Mouse (Mus musculus): ENCODE data around the gene Gna15. TPM values are rescaled to one million over a fixed set of nuclear protein-coding genes. Genes with fewer than 3 reads are reported as not detected.

The Gna15 gene
- polyA plus RNA-seq, 2 experiments: 3.2 to 4.6 TPM

- no peak for DNase-seq (ENCODE audit: low read depth in 3 of 3, low spot score in 3 of 3)
- no peaks in the 10 kb centered on the region for H3K4me1 ChIP-seq (replicated peaks; ENCODE audit: control insufficient read depth in 2 of 2, insufficient read depth in 2 of 2, low read length in 1 of 2)
- WGBS (ENCODE audit: insufficient replicate concordance): 69% methylated on average over 15 of the region's 15 CpGs
Observed at GRCm38 (mm10) chr10:81505016-81505664, 18.9 kb downstream of the Gna15 start.

GRCm38 (mm10) chr10:81502658-81503057, 21.4 kb downstream of the Gna15 start:
- H3K4me2 ChIP-seq (ENCODE audit: low read depth): peak overlapping the region; percentile 56
- H3K9me3 ChIP-seq (ENCODE audit: control insufficient read depth, low read length): no peaks in the 10 kb centered on the region
- H3K27me3 ChIP-seq (ENCODE audit: control insufficient read depth, insufficient read depth, low read length): no peaks in the 10 kb centered on the region
- WGBS (ENCODE audit: insufficient replicate concordance): 13% methylated on average over 36 of the region's 36 CpGs
- no peak for TF ChIP-seq EP300 (IDR thresholded peaks at IDR 0.05; ENCODE audit: low read depth)
- TF ChIP-seq CTCF (IDR thresholded peaks at IDR 0.05; ENCODE audit: low read depth): peak; percentile 100
- DNase-seq (ENCODE audit: low read depth in 3 of 3, low spot score in 3 of 3): no peak
- no peak overlapping the region for H3K9ac ChIP-seq (replicated peaks)
- no peak overlapping the region for H3K27ac ChIP-seq
- peak; percentile 19; the same call in 1 of the 2 replicates for ATAC-seq (ENCODE audit: insufficient read depth)
- peaks cover 4 to 7% of the 10 kb centered on the region in 2 experiments for H3K4me1 ChIP-seq (replicated peaks; ENCODE audit: control insufficient read depth in 2 of 2, insufficient read depth in 2 of 2, low read length in 1 of 2)
- H3K4me3 ChIP-seq (ENCODE audit: insufficient read depth in 1 of 2, low read depth in 2 of 2, low read length in 2 of 2): peak overlapping the region in 1 of 2 experiments; percentile 23; a peak in 2 of 4 replicates
- no peaks in the 10 kb centered on the region for H3K36me3 ChIP-seq (replicated peaks; ENCODE audit: control insufficient read depth, insufficient read depth, low read depth)

More at GRCm38 (mm10) chr10:81505016-81505664, 18.9 kb downstream of the Gna15 start:
- Histone ChIP-seq H3K4me3 (ENCODE audit: insufficient read depth in 1 of 2, low read depth in 2 of 2, low read length in 2 of 2) (no peak overlapping the region), H3K4me2 (ENCODE audit: low read depth) (no peak overlapping the region), H3K27me3 (ENCODE audit: control insufficient read depth, insufficient read depth, low read length) (no peaks in the 10 kb centered on the region), H3K9ac (replicated peaks) (no peak overlapping the region), H3K36me3 (replicated peaks; ENCODE audit: control insufficient read depth, insufficient read depth, low read depth) (no peaks in the 10 kb centered on the region), H3K9me3 (ENCODE audit: control insufficient read depth, low read length) (no peaks in the 10 kb centered on the region), H3K27ac (no peak overlapping the region)
- no peak for ATAC-seq (ENCODE audit: insufficient read depth)
- TF ChIP-seq CTCF (IDR thresholded peaks at IDR 0.05; ENCODE audit: low read depth) (no peak), EP300 (IDR thresholded peaks at IDR 0.05; ENCODE audit: low read depth) (no peak)

- ATAC-seq (ENCODE audit: insufficient read depth) (no peak), DNase-seq (ENCODE audit: low read depth in 3 of 3, low spot score in 3 of 3) (no peak)
- TF ChIP-seq EP300 (IDR thresholded peaks at IDR 0.05; ENCODE audit: low read depth) (no peak), CTCF (IDR thresholded peaks at IDR 0.05; ENCODE audit: low read depth) (no peak)
- H3K27me3 ChIP-seq (ENCODE audit: control insufficient read depth, insufficient read depth, low read length): no peaks in the 10 kb centered on the region
- H3K4me1 ChIP-seq (replicated peaks; ENCODE audit: control insufficient read depth in 2 of 2, insufficient read depth in 2 of 2, low read length in 1 of 2): peaks cover 5 to 11% of the 10 kb centered on the region in 2 experiments
- no peak overlapping the region for H3K9ac ChIP-seq (replicated peaks)
- no peak overlapping the region for H3K4me3 ChIP-seq (ENCODE audit: insufficient read depth in 1 of 2, low read depth in 2 of 2, low read length in 2 of 2)
- no peak overlapping the region for H3K27ac ChIP-seq
- no peaks in the 10 kb centered on the region for H3K36me3 ChIP-seq (replicated peaks; ENCODE audit: control insufficient read depth, insufficient read depth, low read depth)
- H3K9me3 ChIP-seq (ENCODE audit: control insufficient read depth, low read length): no peaks in the 10 kb centered on the region
- 60% methylated on average over 5 of the region's 5 CpGs for WGBS (ENCODE audit: insufficient replicate concordance)
- no peak overlapping the region for H3K4me2 ChIP-seq (ENCODE audit: low read depth)
Observed at GRCm38 (mm10) chr10:81501863-81502262, 22.2 kb downstream of the Gna15 start.

GRCm38 (mm10) chr10:81500032-81500431, 24.0 kb downstream of the Gna15 start, which contains the start of gene S1pr4:
TSS of gene S1pr4 (minus strand) at chr10:81500132.
- no peak within 1 kb of the TSS for H3K27ac ChIP-seq
- WGBS (ENCODE audit: insufficient replicate concordance): 70% methylated on average over 3 of the region's 3 CpGs
- peak within 1 kb of the TSS; percentile 36 for H3K4me2 ChIP-seq (ENCODE audit: low read depth)

GRCm38 (mm10) chr10:81499250-81499901, 24.6 kb downstream of the Gna15 start:
- Histone ChIP-seq H3K27ac (no peak overlapping the region), H3K4me2 (ENCODE audit: low read depth) (peak overlapping the region; percentile 36), H3K9ac (replicated peaks) (no peak overlapping the region), H3K27me3 (ENCODE audit: control insufficient read depth, insufficient read depth, low read length) (no peaks in the 10 kb centered on the region), H3K36me3 (replicated peaks; ENCODE audit: control insufficient read depth, insufficient read depth, low read depth) (no peaks in the 10 kb centered on the region), H3K9me3 (ENCODE audit: control insufficient read depth, low read length) (no peaks in the 10 kb centered on the region), H3K4me1 (replicated peaks; ENCODE audit: control insufficient read depth in 2 of 2, insufficient read depth in 2 of 2, low read length in 1 of 2) (peaks cover 10 to 20% of the 10 kb centered on the region in 2 experiments), H3K4me3 (ENCODE audit: insufficient read depth in 1 of 2, low read depth in 2 of 2, low read length in 2 of 2) (peak overlapping the region; percentile 6 to 19; a peak in 3 of 4 replicates)
- no peak for TF ChIP-seq EP300 (IDR thresholded peaks at IDR 0.05; ENCODE audit: low read depth)
- no peak for TF ChIP-seq CTCF (IDR thresholded peaks at IDR 0.05; ENCODE audit: low read depth)
- no peak for ATAC-seq (ENCODE audit: insufficient read depth)
- DNase-seq (ENCODE audit: low read depth in 3 of 3, low spot score in 3 of 3): no peak
- WGBS (ENCODE audit: insufficient replicate concordance): 34% methylated on average over 23 of the region's 23 CpGs

More at GRCm38 (mm10) chr10:81500032-81500431, 24.0 kb downstream of the Gna15 start, which contains the start of gene S1pr4:
- peaks cover 7 to 14% of the 10 kb centered on the region in 2 experiments for H3K4me1 ChIP-seq (replicated peaks; ENCODE audit: control insufficient read depth in 2 of 2, insufficient read depth in 2 of 2, low read length in 1 of 2)
- ATAC-seq (ENCODE audit: insufficient read depth) (no peak), DNase-seq (ENCODE audit: low read depth in 3 of 3, low spot score in 3 of 3) (no peak)
- H3K27me3 ChIP-seq (ENCODE audit: control insufficient read depth, insufficient read depth, low read length): no peaks in the 10 kb centered on the region
- H3K4me3 ChIP-seq (ENCODE audit: insufficient read depth in 1 of 2, low read depth in 2 of 2, low read length in 2 of 2): peak within 1 kb of the TSS; percentile 6 to 19; a peak in 3 of 4 replicates
- H3K36me3 ChIP-seq (replicated peaks; ENCODE audit: control insufficient read depth, insufficient read depth, low read depth): no peaks in the 10 kb centered on the region
- no peak within 1 kb of the TSS for H3K9ac ChIP-seq (replicated peaks)
- no peak for TF ChIP-seq CTCF (IDR thresholded peaks at IDR 0.05; ENCODE audit: low read depth)
- no peaks in the 10 kb centered on the region for H3K9me3 ChIP-seq (ENCODE audit: control insufficient read depth, low read length)
